Mouse (Mus musculus): Measurements from ENCODE around the gene Cnrip1.

Gene Cnrip1

GRCm38 (mm10) chr11:17112419-17113090 is 61.2 kb downstream of the Cnrip1 start:
- DNase-seq = no peak

- no peak for DNase-seq
These were observed 75.0 kb downstream of the Cnrip1 start for GRCm38 (mm10) chr11:17126418-17126817.
